Mouse (Mus musculus): ENCODE results near the gene Cenpk. TPM values are rescaled to one million over a fixed set of nuclear protein-coding genes. Genes with fewer than 3 reads are reported as not detected.
"Not testable (repeated sequence)": the region's sequence is repeated elsewhere in the genome, so short reads cannot be mapped to it uniquely, and the experiment has no call there.

Cenpk gene
- total RNA-seq (2014; rRNA removed; ENCODE audit: low replicate concordance) (0.19 and 4.5 TPM in 2 replicates), polyA plus RNA-seq (2015; fragmentation: Nextera tagmentation; extraction: Ambion mirVana) (17.3 and 18.2 TPM in 2 replicates)

GRCm38 (mm10) chr13:104228384-104229066 lies at the start of gene Cenpk, which contains the start of gene Ppwd1:
Gene Cenpk (plus strand): TSS chr13:104228611.
Gene Ppwd1 (minus strand): TSS chr13:104228843.
- H3K9me3 ChIP-seq (replicated peaks; ENCODE audit: control insufficient read depth, low read length): no peaks in the 10 kb centered on the region
- ATAC-seq (ENCODE audit: insufficient read depth, low read depth) (peak; percentile 99), DNase-seq (ENCODE audit: low spot score) (peak; percentile 92)
- peak within 1 kb of the TSS; percentile 96 for H3K27ac ChIP-seq (ENCODE audit: low read depth)
- peaks cover 16% of the 10 kb centered on the region for H3K4me1 ChIP-seq (ENCODE audit: control insufficient read depth, insufficient read depth)
- no peaks in the 10 kb centered on the region for H3K27me3 ChIP-seq (ENCODE audit: control insufficient read depth, insufficient read depth, low read length)
- H3K9ac ChIP-seq (replicated peaks; ENCODE audit: low read depth, low read length): peak within 1 kb of the TSS; percentile 83
- H3K36me3 ChIP-seq (replicated peaks; ENCODE audit: control insufficient read depth, insufficient read depth, low read length): peaks cover 4% of the 10 kb centered on the region; the same call in 1 of the 2 replicates
- H3K4me2 ChIP-seq (ENCODE audit: low read depth, low read length): peak within 1 kb of the TSS; percentile 79
- no peak for TF ChIP-seq EP300 (IDR thresholded peaks at IDR 0.05; ENCODE audit: low read depth)
- no peak for TF ChIP-seq CTCF (IDR thresholded peaks at IDR 0.05; ENCODE audit: low read depth)
- peak within 1 kb of the TSS; percentile 93 for H3K4me3 ChIP-seq (ENCODE audit: low read depth, low read length)
- 1% methylated on average over 55 of the region's 55 CpGs for WGBS

GRCm38 (mm10) chr13:104178650-104179121 lies 49.7 kb upstream of the Cenpk start, which contains the start of gene Trim23:
Gene Trim23 (plus strand): TSS chr13:104178797.
- Histone ChIP-seq H3K9me3 (replicated peaks; ENCODE audit: control insufficient read depth, low read length) (no peaks in the 10 kb centered on the region), H3K4me2 (ENCODE audit: low read depth, low read length) (peak within 1 kb of the TSS; percentile 94), H3K4me1 (ENCODE audit: control insufficient read depth, insufficient read depth) (peaks cover 14% of the 10 kb centered on the region), H3K4me3 (ENCODE audit: low read depth, low read length) (peak within 1 kb of the TSS; percentile 98), H3K27me3 (ENCODE audit: control insufficient read depth, insufficient read depth, low read length) (no peaks in the 10 kb centered on the region), H3K36me3 (replicated peaks; ENCODE audit: control insufficient read depth, insufficient read depth, low read length) (peaks cover 19% of the 10 kb centered on the region; the same call in 1 of the 2 replicates), H3K9ac (replicated peaks; ENCODE audit: low read depth, low read length) (peak within 1 kb of the TSS; percentile 88), H3K27ac (ENCODE audit: low read depth) (peak within 1 kb of the TSS; percentile 87)
- WGBS: under 1% methylated on average over 38 of the region's 38 CpGs
- ATAC-seq (ENCODE audit: insufficient read depth, low read depth): peak; percentile 100
- no peak for TF ChIP-seq EP300 (IDR thresholded peaks at IDR 0.05; ENCODE audit: low read depth)
- TF ChIP-seq CTCF (IDR thresholded peaks at IDR 0.05; ENCODE audit: low read depth): peak; percentile 32
- DNase-seq (ENCODE audit: low spot score): peak; percentile 99

GRCm38 (mm10) chr13:104179176-104179888 lies 49.1 kb upstream of the Cenpk start:
- Histone ChIP-seq H3K4me1 (ENCODE audit: control insufficient read depth, insufficient read depth) (peaks cover 14% of the 10 kb centered on the region), H3K9me3 (replicated peaks; ENCODE audit: control insufficient read depth, low read length) (no peaks in the 10 kb centered on the region), H3K36me3 (replicated peaks; ENCODE audit: control insufficient read depth, insufficient read depth, low read length) (peaks cover 19% of the 10 kb centered on the region; the same call in 1 of the 2 replicates), H3K27me3 (ENCODE audit: control insufficient read depth, insufficient read depth, low read length) (no peaks in the 10 kb centered on the region), H3K27ac (ENCODE audit: low read depth) (peak overlapping the region; percentile 85), H3K9ac (replicated peaks; ENCODE audit: low read depth, low read length) (peak overlapping the region; percentile 83), H3K4me3 (ENCODE audit: low read depth, low read length) (peak overlapping the region; percentile 98), H3K4me2 (ENCODE audit: low read depth, low read length) (peak overlapping the region; percentile 69)
- no peak for TF ChIP-seq CTCF (IDR thresholded peaks at IDR 0.05; ENCODE audit: low read depth)
- TF ChIP-seq EP300 (IDR thresholded peaks at IDR 0.05; ENCODE audit: low read depth): no peak
- WGBS: 8% methylated on average over 13 of the region's 13 CpGs
- peak; percentile 14 for DNase-seq (ENCODE audit: low spot score)
- ATAC-seq (ENCODE audit: insufficient read depth, low read depth): no peak

- DNase-seq (ENCODE audit: low spot score): no peak
- no peak for ATAC-seq (ENCODE audit: insufficient read depth, low read depth)
- Histone ChIP-seq H3K4me2 (ENCODE audit: low read depth, low read length) (no peak overlapping the region), H3K36me3 (replicated peaks; ENCODE audit: control insufficient read depth, insufficient read depth, low read length) (peaks cover 50% of the 10 kb centered on the region), H3K9me3 (replicated peaks; ENCODE audit: control insufficient read depth, low read length) (no peaks in the 10 kb centered on the region), H3K4me3 (ENCODE audit: low read depth, low read length) (no peak overlapping the region), H3K4me1 (ENCODE audit: control insufficient read depth, insufficient read depth) (no peaks in the 10 kb centered on the region), H3K27me3 (ENCODE audit: control insufficient read depth, insufficient read depth, low read length) (no peaks in the 10 kb centered on the region), H3K27ac (ENCODE audit: low read depth) (no peak overlapping the region), H3K9ac (replicated peaks; ENCODE audit: low read depth, low read length) (no peak overlapping the region)
- TF ChIP-seq EP300 (IDR thresholded peaks at IDR 0.05; ENCODE audit: low read depth): no peak
- no peak for TF ChIP-seq CTCF (IDR thresholded peaks at IDR 0.05; ENCODE audit: low read depth)
- 51% methylated on average over 4 of the region's 4 CpGs for WGBS
Observed at GRCm38 (mm10) chr13:104187357-104187756, 41.1 kb upstream of the Cenpk start.

GRCm38 (mm10) chr13:104195891-104196290 lies 32.5 kb upstream of the Cenpk start:
- H3K27me3 ChIP-seq (ENCODE audit: control insufficient read depth, insufficient read depth, low read length); H3K9me3 ChIP-seq (replicated peaks; ENCODE audit: control insufficient read depth, low read length); H3K9ac ChIP-seq (replicated peaks; ENCODE audit: low read depth, low read length); H3K4me1 ChIP-seq (ENCODE audit: control insufficient read depth, insufficient read depth); H3K4me2 ChIP-seq (ENCODE audit: low read depth, low read length); H3K27ac ChIP-seq (ENCODE audit: low read depth); DNase-seq (ENCODE audit: low spot score); ATAC-seq (ENCODE audit: insufficient read depth, low read depth); H3K4me3 ChIP-seq (ENCODE audit: low read depth, low read length): not testable (repeated sequence)
- peaks cover 33% of the 10 kb centered on the region for H3K36me3 ChIP-seq (replicated peaks; ENCODE audit: control insufficient read depth, insufficient read depth, low read length)

All from heart, postnatal 0 days (tissue).